Mouse (Mus musculus) left cerebral cortex, postnatal 14 days (tissue): ENCODE measurements around the gene Adam12. TPM values are rescaled to one million over a fixed set of nuclear protein-coding genes. Genes with fewer than 3 reads are reported as not detected.

Experiments used
- DNase-seq, 2 experiments: peaks; one replicate each; pipeline ENCODE4 v3.0.0; 2021 to 2022; ENCODE audit warnings: low spot score in 2 of 2, mixed read lengths in 1 of 2
- intact Hi-C: fragments of 180-260 bp; cut with DNase I; formaldehyde crosslinking; loops from one replicate; pipeline ENCODE4 v1.15.1; 2025
- total RNA-seq, 2 experiments: library from RNA; stranded (reverse); gene quantifications; 2 replicates each; pipeline ENCODE4 v1.2.3; 2021

The Adam12 gene
- total RNA-seq, 2 experiments from 2014 or later: 6.5 to 8.0 TPM

DNA sequence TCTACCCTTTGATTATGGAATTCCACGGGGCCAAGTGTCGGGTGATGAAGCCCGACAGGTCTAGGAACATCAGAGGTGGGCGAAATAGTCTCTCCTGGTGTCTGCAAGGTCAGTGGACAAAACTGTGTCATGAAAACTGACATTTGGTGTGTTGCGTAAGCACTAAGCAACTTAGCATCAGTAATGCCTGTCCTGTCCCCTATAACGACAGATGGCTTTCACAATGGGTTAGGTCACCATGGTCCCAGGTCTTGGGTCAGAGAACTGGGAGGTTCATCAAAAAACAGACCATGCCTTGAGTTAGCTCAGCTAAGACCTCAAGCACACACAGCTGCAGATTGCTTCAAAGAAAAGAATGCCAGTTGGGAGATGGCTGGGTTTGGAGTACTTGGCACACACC lies 200.2 kb downstream of the Adam12 start:
- intact Hi-C loops: no loop called here
- no peak for DNase-seq

DNA sequence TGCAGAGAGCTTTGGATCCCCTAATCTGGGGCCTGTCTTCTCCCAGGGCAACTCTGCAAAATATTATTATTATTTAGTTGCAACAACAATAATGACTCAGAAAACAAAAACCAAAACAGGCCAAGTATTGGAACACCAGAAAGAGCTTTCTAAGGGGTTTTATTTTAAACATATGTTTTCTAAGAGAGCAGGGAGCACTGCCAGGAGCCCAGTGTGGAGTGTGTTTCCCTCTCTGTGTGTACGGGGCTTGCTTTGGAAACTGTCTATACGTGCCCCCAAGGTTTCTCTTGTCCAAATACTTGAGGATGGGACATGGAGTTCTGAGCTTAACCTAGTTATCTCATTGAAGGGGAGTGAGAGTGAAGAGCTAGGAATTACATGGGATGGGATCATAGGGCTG lies 200.7 kb downstream of the Adam12 start:
- DNase-seq: no peak
- intact Hi-C loops: no loop called here

DNA sequence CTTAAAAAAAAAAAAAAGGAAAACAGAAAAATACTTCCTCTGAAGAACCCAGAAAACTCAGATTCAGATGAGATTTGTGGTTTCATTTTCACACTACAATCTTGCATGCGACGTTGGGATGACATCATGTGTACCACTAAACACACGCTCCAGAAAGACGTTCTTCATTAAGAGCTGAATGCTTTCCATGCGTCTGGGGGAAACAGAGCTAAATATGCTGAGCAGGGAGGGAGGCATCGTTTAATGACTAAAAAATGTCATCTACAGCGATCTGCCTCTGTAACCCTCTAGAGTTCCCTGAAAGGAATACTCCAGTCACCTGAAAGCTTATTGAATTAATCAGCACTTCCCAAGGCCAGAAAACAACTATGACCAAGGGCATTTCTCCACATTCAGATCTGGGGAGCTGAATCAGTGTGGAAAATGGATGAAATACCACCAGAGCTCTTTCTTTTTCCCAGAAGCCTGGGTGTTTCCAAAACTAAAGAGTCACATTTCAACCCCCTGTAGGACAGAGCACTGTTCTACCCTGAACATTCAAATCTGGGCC lies 203.6 kb downstream of the Adam12 start:
- intact Hi-C loops: loop anchor here (10.0 kb wide), 1 partner anchor 196 kb away; no protein-coding TSS in a partner anchor
- no peak for DNase-seq

DNA sequence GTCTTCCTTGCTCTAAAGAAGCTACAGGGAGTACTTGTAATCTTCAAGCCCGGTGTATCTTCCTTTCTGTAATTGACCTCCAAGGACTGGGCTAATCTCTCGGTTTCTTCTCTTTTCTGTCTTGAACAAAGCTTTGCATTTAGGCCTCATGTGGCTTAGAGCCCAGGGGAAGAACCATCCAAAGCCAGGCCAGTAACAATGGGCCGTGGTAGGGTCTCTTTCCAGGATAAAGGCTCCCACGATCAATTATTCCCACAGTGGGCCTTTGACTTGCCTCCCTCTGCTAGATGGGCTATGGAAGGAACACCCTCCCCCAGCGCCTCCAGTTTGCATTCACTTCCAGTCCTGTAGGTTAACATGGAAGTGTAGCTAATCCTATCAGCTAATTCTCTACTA lies 204.9 kb downstream of the Adam12 start:
- intact Hi-C loops: loop anchor here (10.0 kb wide), 1 partner anchor 198 kb away; no protein-coding TSS in a partner anchor
- DNase-seq: no peak

DNA sequence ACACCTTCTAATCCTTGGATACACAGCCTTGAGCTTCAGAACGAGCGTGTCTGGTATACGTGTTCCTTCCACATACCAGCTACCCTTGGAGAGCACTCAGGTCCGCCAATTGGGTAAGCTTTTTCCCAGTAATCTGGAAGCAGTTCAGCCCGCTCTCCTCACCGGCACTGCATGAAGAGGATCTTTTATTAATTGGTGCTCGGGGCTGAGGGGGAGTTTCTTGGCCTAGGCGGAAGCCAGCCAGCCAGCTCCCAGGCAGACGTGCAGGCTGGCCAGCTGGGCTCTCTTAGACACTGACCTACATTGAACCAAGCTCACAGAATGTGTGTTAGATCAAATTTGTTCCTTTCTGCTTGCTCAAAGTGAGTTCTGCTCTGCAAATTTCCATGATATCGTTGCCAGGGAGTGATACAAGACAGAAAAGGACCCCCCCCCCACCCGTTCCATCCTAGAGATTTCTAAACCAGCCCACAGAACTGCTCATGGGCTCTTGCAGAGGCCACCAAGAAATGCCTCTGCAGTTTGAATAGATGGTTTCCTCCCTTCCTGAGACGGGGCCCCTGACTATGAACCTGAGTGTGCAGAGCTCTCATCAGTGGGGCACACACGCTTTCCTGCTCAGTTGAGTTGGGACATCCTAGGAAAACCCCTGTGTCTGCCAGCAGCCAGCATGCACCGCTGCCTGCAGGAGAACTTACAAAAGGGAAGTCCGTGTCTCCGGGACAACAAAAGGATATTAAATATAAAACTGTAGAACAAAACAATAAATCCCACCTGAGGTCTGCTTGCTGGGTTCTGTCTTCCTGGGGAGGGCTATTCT lies 205.5 kb downstream of the Adam12 start:
- DNase-seq: peak; percentile 57 to 70
- intact Hi-C loops: loop anchor here (10.0 kb wide), 1 partner anchor 198 kb away; no protein-coding TSS in a partner anchor

DNA sequence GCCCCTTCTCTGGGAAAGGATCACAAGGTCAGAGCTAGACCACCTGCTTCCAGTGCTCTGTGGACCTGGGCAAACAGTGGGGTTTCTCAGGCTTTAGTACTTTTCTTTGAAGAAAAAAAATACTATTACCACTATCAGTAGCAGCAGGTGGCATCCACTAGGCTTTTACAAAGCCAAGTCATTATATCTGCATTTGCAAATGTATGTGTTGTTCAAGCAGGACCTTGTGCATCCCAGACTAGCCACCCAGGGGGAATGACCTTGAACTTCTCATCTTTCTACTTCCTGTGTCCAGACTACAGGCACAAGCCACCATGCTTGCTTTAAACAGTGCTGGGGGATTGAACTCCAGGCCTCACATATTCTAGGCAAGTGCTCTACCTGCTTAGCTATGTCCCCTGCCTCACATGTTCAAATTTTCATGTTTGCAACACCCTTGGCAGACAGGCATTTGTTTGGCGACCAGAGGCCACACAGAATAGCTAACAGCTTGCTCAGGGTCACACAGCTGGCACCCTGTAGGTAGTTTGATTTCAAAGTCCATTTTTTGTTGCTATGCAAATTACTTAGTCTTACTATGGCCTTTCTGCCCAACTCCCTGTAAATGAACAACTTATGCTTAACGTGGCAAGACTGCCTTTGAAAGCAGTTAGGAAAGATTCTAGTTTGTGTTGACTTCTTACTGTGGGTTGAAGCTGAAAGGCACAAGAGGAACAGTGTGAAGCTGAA lies 209.6 kb downstream of the Adam12 start:
- no peak for DNase-seq
- intact Hi-C loops: loop anchor here (10.0 kb wide), 1 partner anchor 202 kb away; no protein-coding TSS in a partner anchor

DNA sequence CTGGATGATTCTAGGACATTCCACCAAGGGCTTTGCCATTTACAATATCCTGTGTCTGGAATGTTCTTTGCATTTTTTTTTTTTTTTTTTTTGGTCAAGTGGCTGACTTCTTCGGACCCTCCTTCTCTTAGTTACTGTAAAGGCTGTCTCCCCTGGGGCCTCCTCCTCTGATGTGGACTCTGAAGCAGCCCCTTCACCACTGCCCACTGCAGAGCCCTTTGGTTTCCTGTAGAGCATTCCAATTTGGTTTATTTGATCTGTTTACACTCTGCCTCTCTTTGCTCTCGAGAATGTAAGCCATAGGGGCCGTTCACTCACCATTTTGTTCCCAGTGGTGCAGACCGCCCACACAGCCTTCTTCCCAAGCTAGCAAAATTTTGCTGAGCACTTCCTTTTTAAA lies 216.7 kb downstream of the Adam12 start:
- intact Hi-C loops: no loop called here

DNA sequence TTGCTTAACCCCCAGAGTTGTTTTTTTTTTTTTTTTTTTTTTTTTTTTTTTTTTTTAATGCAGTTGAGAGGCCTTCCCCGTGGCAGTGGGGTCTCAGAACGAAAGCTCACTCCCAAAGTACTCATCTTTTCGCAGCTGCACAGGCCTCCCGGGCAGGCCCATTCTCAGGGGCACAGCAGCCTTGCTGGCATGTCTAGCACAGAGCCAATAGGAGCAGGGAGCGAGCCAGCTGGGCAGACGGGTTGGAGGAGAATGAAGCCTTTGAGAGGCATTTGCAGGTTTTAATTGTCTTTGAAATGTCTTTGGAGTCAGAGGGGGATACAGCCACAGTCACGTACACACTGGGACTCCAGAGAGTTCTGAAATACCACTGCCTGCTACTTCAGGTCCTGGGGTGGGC lies 217.2 kb downstream of the Adam12 start:
- peak in 1 of 2 experiments; percentile 9 for DNase-seq
- intact Hi-C loops: no loop called here

More for the DNA sequence above, 216.7 kb downstream of the Adam12 start:
- DNase-seq: no peak

DNA sequence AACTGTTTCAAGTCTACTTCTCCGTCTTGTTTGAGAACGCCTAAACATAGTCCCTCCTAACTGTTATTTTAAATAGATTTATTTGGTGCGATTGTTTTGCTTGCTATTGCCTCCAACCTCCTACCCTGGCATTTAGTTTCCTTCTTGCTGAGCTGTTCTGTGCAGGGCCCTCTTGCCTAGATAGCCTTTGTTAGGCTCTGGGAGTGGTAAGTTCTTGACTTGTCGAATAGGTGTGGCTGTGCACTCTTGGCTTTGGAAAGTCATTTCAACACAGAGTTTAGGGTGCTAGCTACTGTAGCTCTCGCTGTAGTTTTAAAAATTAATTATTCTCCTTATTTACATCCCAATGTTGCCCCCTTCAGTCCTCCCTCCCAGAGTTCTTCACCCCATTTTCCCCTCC lies 222.8 kb downstream of the Adam12 start:
- no peak for DNase-seq
- intact Hi-C loops: no loop called here

DNA sequence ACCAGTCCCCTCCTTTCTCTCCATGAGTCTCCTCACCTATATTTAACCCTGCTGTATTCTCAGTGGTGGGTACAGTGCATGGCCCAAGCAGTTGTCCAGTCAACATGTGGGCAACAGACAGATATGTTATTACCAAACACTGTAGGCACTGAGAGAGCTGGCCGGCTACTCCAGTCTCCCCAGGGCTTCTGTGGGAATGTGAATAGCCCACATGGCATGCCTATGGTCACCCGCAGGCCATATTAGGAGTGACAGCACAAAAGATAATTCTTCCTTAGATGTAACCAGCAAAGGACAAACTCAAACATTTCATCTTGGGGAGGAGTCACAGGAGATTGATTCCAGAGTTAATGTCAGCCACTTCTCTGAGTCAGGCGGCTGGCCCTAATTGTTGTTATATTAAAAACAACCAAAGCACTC lies 224.0 kb downstream of the Adam12 start:
- intact Hi-C loops: no loop called here
- DNase-seq: no peak

DNA sequence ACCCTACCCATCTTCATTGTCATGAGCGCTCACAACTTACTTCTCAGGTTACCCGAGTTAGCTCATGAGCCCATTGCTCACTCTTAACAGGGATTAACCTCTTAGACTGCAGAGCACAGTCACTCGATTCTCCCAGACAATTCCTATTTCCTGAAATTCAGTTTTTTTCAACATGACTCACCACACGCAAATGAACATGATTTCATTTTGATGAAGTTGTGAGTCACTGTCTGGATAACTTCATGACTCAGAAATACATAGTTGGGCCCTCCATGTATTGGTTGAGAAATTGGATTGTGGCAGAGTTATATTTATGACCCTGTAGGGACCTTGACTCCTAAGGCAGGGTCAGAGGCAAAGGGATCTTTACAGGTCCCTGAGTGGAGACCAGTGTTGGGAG lies 230.4 kb downstream of the Adam12 start:
- intact Hi-C loops: no loop called here
- DNase-seq: peak in 1 of 2 experiments; percentile 16

DNA sequence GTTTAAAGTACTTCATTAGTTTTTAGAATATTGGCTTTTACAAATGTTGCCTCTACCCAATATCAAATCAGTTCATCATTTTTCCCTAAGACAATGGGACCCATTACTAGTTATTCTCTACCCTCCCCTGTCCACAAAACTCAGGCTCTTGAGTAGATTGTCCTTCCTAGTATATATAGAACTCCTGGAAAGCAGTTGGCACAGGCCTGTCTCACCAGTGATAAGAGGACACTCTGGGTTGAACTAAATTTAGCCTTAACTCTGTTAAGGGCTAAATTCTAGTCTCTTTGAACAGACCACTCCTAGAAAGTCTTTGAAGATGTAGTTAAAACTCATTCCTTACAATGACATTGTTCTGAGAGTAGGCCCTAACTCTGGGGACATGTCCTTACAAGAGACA lies 241.0 kb downstream of the Adam12 start:
- no peak for DNase-seq
- intact Hi-C loops: no loop called here

DNA sequence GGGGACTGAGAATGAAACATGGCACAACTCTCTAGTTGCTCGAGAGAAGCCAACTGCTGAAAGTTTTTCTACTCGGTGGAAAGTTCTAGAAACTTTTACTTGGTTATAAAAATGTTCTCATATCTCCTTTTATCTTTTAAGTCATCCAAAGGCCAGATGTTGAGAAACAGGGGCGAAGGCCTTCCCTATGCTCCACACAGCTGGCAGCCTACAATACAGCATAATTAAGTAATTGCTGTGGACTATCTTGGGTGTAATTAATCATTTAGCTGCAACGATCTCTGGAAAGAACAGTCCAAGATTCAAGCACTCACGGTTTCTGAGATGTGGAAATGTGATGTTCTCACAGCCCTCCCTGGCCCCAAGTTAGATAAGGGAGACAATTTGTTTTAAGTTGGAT lies 243.6 kb downstream of the Adam12 start:
- intact Hi-C loops: no loop called here
- no peak for DNase-seq

DNA sequence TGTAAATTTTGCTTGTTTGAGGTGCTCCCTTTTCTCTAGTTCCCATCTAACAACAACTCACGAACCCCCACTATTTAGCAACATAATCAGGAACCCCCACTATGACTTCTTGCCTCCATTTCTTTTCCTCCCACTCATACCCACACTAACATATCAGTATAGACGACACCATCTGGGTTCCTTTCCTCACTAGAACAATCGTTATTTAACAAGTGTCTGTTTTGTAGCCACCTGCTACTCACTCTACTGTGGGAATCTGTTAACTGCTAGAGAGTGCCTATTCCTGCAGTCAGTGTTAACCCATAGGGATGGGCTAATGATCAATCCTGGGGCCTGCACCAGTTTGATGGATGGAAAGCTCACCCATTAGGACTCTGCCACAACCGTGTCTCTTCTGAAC lies 245.7 kb downstream of the Adam12 start:
- no peak for DNase-seq
- intact Hi-C loops: no loop called here

DNA sequence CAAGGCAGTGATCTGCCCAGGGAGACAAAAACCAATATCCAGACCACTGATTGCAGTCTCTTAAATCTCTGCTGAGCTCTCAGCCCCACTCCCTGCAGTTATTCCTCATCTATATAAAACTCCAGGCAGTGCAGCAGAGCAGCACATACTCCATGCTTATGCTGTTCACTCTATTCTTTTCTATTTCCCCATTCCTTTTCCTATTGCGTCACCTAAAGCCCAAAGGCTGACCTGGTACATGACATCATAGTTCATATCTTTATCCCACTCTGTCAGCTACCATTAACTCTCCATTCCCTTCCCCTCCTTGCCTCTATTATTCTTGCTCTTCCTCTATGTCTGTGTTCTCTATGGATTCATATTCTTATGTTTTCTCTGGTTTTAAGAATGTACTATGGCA lies 246.3 kb downstream of the Adam12 start:
- intact Hi-C loops: no loop called here
- DNase-seq: no peak

DNA sequence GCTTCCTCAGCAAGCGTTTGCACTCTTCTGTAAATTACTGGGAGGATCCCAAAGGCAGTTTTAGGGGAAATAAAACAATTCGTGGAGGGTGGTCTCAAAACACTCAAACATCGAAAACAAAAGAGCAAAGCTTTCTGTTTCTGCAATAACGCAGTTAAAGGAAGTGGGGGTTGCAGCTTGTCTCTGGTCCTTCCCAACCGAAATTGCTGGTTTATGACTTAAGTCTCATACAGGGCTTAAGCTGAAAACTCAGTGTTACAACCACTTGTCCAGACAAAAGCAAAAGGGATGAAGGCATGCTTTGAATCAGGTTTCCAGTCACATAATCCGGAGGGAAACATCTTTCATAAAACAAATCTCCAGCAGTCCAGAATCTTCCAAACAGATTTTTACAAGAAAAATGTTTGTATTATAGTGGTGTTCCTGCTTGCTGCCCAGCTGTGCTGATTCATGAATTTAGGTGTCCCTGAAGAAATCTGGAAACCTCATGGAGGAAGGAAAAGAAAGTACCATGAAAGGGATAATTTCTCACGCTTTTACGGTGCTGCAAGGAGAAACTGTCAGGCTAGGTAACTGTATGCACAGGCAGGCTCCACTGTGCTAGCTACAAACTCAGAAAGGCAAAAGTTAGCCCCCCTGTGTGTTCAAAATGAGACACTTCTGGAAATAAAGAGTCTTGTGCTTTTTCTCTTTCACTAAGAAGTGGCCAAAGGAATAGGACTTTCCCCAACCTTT lies 255.4 kb downstream of the Adam12 start:
- intact Hi-C loops: no loop called here

DNA sequence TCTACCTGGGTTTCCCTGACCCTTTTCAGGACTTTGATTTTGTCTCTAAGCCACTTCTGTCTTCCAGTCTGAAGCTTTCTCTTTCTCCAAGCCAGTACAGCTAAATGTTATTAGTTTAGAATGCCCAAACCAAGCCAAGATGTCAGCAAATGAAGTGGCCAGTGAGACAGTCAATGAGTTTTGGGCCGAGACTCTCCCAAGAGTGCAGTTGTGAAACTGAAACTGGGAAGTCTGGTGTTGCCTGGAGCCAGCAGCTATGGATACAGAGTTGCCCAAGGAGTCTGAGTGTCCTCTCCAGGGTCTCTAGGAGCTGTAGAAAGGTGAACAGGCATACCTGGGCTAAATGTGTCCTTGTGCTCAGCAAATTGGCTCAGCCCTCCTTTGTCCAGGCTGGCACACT lies 260.9 kb downstream of the Adam12 start:
- intact Hi-C loops: no loop called here

More for the DNA sequence above, 255.4 kb downstream of the Adam12 start:
- no peak for DNase-seq

DNA sequence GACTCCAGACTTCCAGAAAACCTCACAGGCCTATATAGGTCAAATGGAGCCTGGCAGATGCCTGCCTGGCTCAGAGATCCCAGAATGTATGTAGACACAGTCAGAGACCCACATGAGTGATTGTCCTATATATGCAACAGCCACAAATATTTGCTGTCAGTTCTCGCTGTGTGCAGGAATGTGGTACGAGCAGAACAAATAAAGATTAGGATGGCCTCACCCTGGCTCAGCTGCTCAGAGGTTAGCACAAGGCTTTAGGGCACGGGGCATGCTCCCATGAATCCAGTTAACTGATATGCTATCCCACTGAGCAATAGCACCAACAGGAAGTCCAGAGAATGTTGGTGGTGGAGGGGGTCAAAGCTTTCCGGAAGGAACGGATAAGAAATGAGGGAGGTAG lies 261.5 kb downstream of the Adam12 start:
- no peak for DNase-seq
- intact Hi-C loops: no loop called here

More for the DNA sequence above, 260.9 kb downstream of the Adam12 start:
- no peak for DNase-seq

DNA sequence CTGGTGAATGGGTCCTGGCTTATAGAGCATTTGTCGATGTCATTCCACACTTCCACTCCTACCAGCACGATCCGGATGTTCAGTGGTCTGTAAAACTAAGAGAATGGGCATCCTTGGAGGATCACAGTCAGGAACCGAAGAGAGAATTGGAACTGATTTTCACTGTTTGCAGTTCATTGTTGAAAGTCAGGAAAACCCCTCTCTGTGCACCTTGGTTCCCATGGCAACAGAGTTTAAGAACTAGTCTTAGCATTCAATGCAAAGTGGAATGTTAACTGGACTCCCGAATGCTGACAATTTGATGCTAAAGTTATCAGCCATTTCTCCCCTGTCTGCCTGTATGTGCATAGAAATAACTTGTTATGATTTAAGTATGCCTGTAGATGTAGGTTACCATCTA lies 264.0 kb downstream of the Adam12 start:
- no peak for DNase-seq
- intact Hi-C loops: no loop called here

DNA sequence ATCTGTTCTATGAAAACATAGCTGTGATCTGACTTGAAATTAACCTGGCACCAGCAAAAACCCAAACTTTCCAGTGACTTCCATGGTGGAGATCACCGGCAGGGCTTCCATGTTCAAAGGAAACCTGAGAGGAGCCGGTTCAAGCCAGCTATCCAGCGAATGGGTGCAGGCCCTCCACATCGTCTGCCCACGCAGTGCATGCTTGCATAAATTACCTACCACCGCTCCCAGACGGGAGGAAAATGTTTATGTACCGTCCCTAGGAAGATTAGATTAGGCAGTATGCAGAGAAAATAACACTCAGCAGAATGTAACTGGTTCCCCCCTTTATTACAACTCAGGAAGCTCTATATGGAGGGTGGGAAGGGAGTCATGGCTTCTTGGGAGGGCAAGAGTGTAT lies 268.4 kb downstream of the Adam12 start:
- no peak for DNase-seq
- intact Hi-C loops: no loop called here
